Mouse (Mus musculus) ES-E14 (cell line): ENCODE measurements around the gene Sesn3. TPM values are rescaled to one million over a fixed set of nuclear protein-coding genes. Genes with fewer than 3 reads are reported as not detected.

Experiments used
- DNase-seq: peaks from one replicate; pipeline ENCODE4 v3.0.0-alpha.2; 2013; ENCODE audit warnings: low read depth, low spot score
- H3K27ac ChIP-seq: 2 replicates; pipeline ENCODE4 v1.5.1; 2012; ENCODE audit warnings: low read depth, mild to moderate bottlenecking, low read length, moderate library complexity, mixed read lengths; ENCODE audit not compliant: poor library complexity, insufficient read depth, severe bottlenecking
- H3K36me3 ChIP-seq: 2 replicates; pipeline ENCODE4 v1.6.1; 2012; ENCODE audit warnings: mild to moderate bottlenecking, low read length, moderate library complexity, mixed read lengths; ENCODE audit not compliant: control insufficient read depth, poor library complexity, insufficient read depth, severe bottlenecking
- H3K4me1 ChIP-seq, 2 experiments: fragments of 150-350 bp in 1 of 2; sonication (generic) in 1 of 2; 2 replicates each; pipeline ENCODE4 v1.6.1; 2012; ENCODE audit warnings: low read length in 2 of 2, mild to moderate bottlenecking in 1 of 2, mixed read lengths in 1 of 2; ENCODE audit not compliant: control insufficient read depth in 2 of 2, insufficient read depth in 2 of 2, poor library complexity in 1 of 2
- H3K4me3 ChIP-seq, 2 experiments: fragments of 150-350 bp in 1 of 2; sonication (generic) in 1 of 2; 2 replicates each; pipeline ENCODE4 v1.5.1; 2012; ENCODE audit warnings: low read length in 2 of 2, low read depth in 1 of 2, mild to moderate bottlenecking in 1 of 2, mixed read lengths in 1 of 2; ENCODE audit not compliant: insufficient read depth in 1 of 2, poor library complexity in 1 of 2, severe bottlenecking in 1 of 2
- H3K9ac ChIP-seq: 2 replicates; pipeline ENCODE4 v1.6.1; 2012; ENCODE audit warnings: low read depth, mild to moderate bottlenecking, low read length, mixed read lengths; ENCODE audit not compliant: poor library complexity, insufficient read depth, severe bottlenecking
- H3K9me3 ChIP-seq: fragments of 150-350 bp; sonication (generic); 2 replicates; pipeline ENCODE4 v1.6.1; 2012; ENCODE audit warnings: low read depth, mild to moderate bottlenecking, low read length; ENCODE audit not compliant: control insufficient read depth, insufficient read depth
- CHD2 ChIP-seq: IDR thresholded peaks from 2 replicates; pipeline ENCODE4 v1.6.1; 2014; ENCODE audit warnings: mild to moderate bottlenecking, low read depth, low read length, inconsistent platforms
- HCFC1 ChIP-seq: IDR thresholded peaks from 2 replicates; pipeline ENCODE4 v1.6.1; 2012; ENCODE audit warnings: low read length, inconsistent platforms, borderline replicate concordance; ENCODE audit not compliant: insufficient read depth
- MAFK ChIP-seq: IDR thresholded peaks from 2 replicates; pipeline ENCODE4 v1.6.1; 2014; ENCODE audit warnings: mild to moderate bottlenecking, low read depth, low read length, inconsistent platforms; ENCODE audit not compliant: insufficient read depth
- ZC3H11A ChIP-seq: IDR thresholded peaks from 2 replicates; pipeline ENCODE4 v1.6.1; 2012; ENCODE audit warnings: low read depth, mild to moderate bottlenecking, inconsistent platforms, low read length, borderline replicate concordance
- ZNF384 ChIP-seq: IDR thresholded peaks from 2 replicates; pipeline ENCODE4 v1.6.1; 2012; ENCODE audit warnings: low read depth, low read length, inconsistent platforms
- in situ Hi-C, 2 experiments: fragments of 600-800 bp; cut with MboI; formaldehyde crosslinking; loops; one replicate each; pipeline ENCODE4 v1.15.1; 2025; ENCODE audit warnings: low sequenced_read_pairs in 2 of 2, inconsistent platforms in 1 of 2; ENCODE audit not compliant: unreplicated experiment in 2 of 2
- total RNA-seq: library from RNA; depleted of rRNA; stranded (reverse); fragments of 300-350 nt; gene quantifications from 2 replicates; pipeline ENCODE4 v1.2.3, GENCODE M21; 2012

The Sesn3 gene
- total RNA-seq, 1 experiment: 7.1 TPM

GRCm38 (mm10) chr9:14276481-14277287 lies 1.8 kb downstream of the Sesn3 start:
- in situ Hi-C loops: no loop called here
- Histone ChIP-seq H3K9me3 (no peaks in the 10 kb centered on the region), H3K27ac (peak overlapping the region; percentile 29; the same call in 1 of the 2 replicates), H3K4me3 (peak overlapping the region; percentile 73 to 90), H3K4me1 (peaks cover 4 to 5% of the 10 kb centered on the region in 2 experiments; a peak in 2 of 4 replicates), H3K9ac (peak overlapping the region; percentile 78), H3K36me3 (no peaks in the 10 kb centered on the region)
- no peak for TF ChIP-seq ZC3H11A
- no peak for TF ChIP-seq ZNF384
- TF ChIP-seq MAFK: no peak
- no peak for TF ChIP-seq CHD2
- TF ChIP-seq HCFC1: peak; percentile 30; the same call in 1 of the 2 replicates
- peak; percentile 26 for DNase-seq

DNA sequence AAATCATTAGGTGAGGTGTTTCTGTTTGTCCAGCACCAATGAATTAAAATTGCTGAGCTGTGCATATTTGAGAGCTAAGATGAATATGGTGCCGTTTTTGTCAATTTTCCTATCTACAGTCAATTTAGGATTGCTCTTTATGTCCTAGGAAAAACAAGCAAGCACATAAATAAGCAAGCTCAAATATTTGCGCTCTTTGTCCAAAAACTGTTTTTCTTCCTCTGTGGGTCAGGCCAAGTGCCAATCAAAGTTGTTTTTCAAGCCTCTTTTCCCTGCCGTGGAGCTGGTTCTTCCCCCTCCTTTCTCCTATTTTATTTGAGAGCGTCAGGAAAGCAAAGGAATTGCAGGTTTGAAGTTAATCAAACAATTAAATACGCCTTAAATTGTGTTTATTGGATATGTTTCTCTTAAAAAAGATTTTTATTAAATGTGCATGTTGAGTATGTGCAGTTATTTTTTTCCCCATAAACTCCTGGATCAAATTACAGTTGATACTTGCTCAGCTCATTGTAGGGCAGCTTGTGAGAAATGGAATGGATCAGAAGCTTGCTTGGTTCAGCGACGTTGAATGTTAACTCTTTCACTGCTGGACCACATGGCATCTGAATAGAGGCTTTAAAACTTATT lies 2.6 kb downstream of the Sesn3 start:
- no peaks in the 10 kb centered on the region for H3K36me3 ChIP-seq
- H3K27ac ChIP-seq: no peak overlapping the region
- TF ChIP-seq CHD2 (no peak), MAFK (peak; percentile 96), HCFC1 (no peak), ZC3H11A (no peak), ZNF384 (no peak)
- no peaks in the 10 kb centered on the region for H3K9me3 ChIP-seq
- peaks cover 5% of the 10 kb centered on the region in 2 experiments; a peak in 2 of 4 replicates for H3K4me1 ChIP-seq
- peak overlapping the region in 1 of 2 experiments; percentile 73; a peak in 2 of 4 replicates for H3K4me3 ChIP-seq
- no peak for DNase-seq
- H3K9ac ChIP-seq: no peak overlapping the region
- in situ Hi-C loops: no loop called here

- DNase-seq: no peak
- in situ Hi-C loops: no loop called here
- no peaks in the 10 kb centered on the region for H3K36me3 ChIP-seq
- peaks cover 3 to 5% of the 10 kb centered on the region in 2 experiments; a peak in 2 of 4 replicates for H3K4me1 ChIP-seq
- no peak overlapping the region for H3K27ac ChIP-seq
- no peak overlapping the region for H3K9ac ChIP-seq
- H3K4me3 ChIP-seq: no peak overlapping the region
- H3K9me3 ChIP-seq: no peaks in the 10 kb centered on the region
- TF ChIP-seq ZC3H11A: no peak
- TF ChIP-seq HCFC1: no peak
- no peak for TF ChIP-seq MAFK
- no peak for TF ChIP-seq ZNF384
- no peak for TF ChIP-seq CHD2
Measured at GRCm38 (mm10) chr9:14280696-14281095, 5.8 kb downstream of the Sesn3 start.

DNA sequence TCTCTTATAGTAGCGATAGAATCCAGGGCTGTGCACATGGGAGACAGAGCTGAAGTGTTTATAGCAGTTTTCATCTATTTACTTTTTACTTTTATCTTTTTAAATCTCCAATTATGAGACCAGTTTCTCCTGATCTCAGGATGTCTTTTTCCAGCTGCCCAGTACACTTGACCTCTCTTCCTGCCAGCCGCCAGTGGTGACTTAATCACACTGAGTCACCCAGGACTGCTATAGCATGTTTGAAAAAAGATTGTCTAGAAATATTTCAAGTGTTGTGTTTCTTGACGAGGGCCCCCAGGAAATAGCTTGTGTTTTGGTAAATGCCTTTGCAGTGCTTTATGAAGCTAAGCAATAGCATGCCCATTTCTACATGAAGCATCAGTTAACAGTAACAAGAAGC lies 10.2 kb downstream of the Sesn3 start:
- Histone ChIP-seq H3K4me3 (no peak overlapping the region), H3K27ac (no peak overlapping the region), H3K4me1 (peaks cover 0 to 5% of the 10 kb centered on the region in 2 experiments; a peak in 1 of 4 replicates), H3K9ac (no peak overlapping the region), H3K36me3 (no peaks in the 10 kb centered on the region), H3K9me3 (no peaks in the 10 kb centered on the region)
- no peak for TF ChIP-seq ZNF384
- no peak for TF ChIP-seq CHD2
- no peak for TF ChIP-seq MAFK
- TF ChIP-seq ZC3H11A: no peak
- TF ChIP-seq HCFC1: no peak
- DNase-seq: no peak
- in situ Hi-C loops: no loop called here
